Mouse (Mus musculus) embryonic fibroblast, embryonic 13.5 days (primary cell): ENCODE results near the gene Icos.

Experiments
- CTCF ChIP-seq: IDR thresholded peaks from 2 replicates; pipeline ENCODE4 v1.5.1; 2011; ENCODE audit warnings: mild to moderate bottlenecking, control low read depth, low read length, moderate library complexity, borderline replicate concordance; ENCODE audit not compliant: insufficient read depth
- POLR2A ChIP-seq: IDR thresholded peaks from 2 replicates; pipeline ENCODE4 v1.6.1; 2011; ENCODE audit warnings: low read depth, mild to moderate bottlenecking, control low read depth, low read length, moderate library complexity

GRCm38 (mm10) chr1:61039310-61039709 lies 61.6 kb downstream of the Icos start:
- no peak for TF ChIP-seq POLR2A
- no peak for TF ChIP-seq CTCF
